Mouse (Mus musculus) megakaryocyte, embryonic 14.5 days (primary cell): Measurements from ENCODE around the gene Npas4. TPM values are rescaled to one million over a fixed set of nuclear protein-coding genes. Genes with fewer than 3 reads are reported as not detected.
"Not testable (repeated sequence)": the region's sequence is repeated elsewhere in the genome, so short reads cannot be mapped to it uniquely, and the experiment has no call there.

ENCODE experiments used
- H3K27me3 ChIP-seq: replicated peaks from 2 replicates; pipeline ENCODE3; 2012; ENCODE audit warnings: inconsistent platforms
- H3K36me3 ChIP-seq: replicated peaks from 2 replicates; pipeline ENCODE3; 2012; ENCODE audit warnings: low read length, inconsistent platforms, mixed read lengths
- H3K4me1 ChIP-seq: 2 replicates; pipeline ENCODE4 v1.6.1; 2012; ENCODE audit warnings: inconsistent platforms
- H3K4me3 ChIP-seq: replicated peaks from 2 replicates; pipeline ENCODE3; 2012; ENCODE audit warnings: moderate library complexity, mild to moderate bottlenecking, inconsistent platforms
- H3K9me3 ChIP-seq: 2 replicates; pipeline ENCODE4 v1.6.1; 2012; ENCODE audit warnings: inconsistent platforms
- FLI1 ChIP-seq: IDR thresholded peaks from 2 replicates; pipeline ENCODE4 v1.6.1; 2012; ENCODE audit warnings: low read length, inconsistent platforms, mixed read lengths
- GATA1 ChIP-seq: IDR thresholded peaks from 3 replicates; pipeline ENCODE4 v1.6.1; 2012; ENCODE audit warnings: mixed read lengths, low read length, inconsistent platforms, borderline replicate concordance
- polyA plus RNA-seq: library from polyadenylated mRNA; stranded (reverse); fragments of >175 nt; gene quantifications from 2 replicates; pipeline ENCODE4 v1.2.3, GENCODE M21; 2012; ENCODE audit warnings: low replicate concordance; ENCODE audit not compliant: insufficient read depth

The Npas4 gene
- polyA plus RNA-seq, 1 experiment: 1.1 TPM

- H3K4me1 ChIP-seq: peaks cover 65% of the 10 kb centered on the region
- no peaks in the 10 kb centered on the region for H3K36me3 ChIP-seq
- H3K9me3 ChIP-seq: no peaks in the 10 kb centered on the region
- H3K27me3 ChIP-seq: peaks cover 66% of the 10 kb centered on the region
- TF ChIP-seq FLI1: no peak
- TF ChIP-seq GATA1: no peak
- peak overlapping the region; percentile 88 for H3K4me3 ChIP-seq
Observed at GRCm38 (mm10) chr19:4992904-4993303, 2.8 kb upstream of the Npas4 start.

DNA sequence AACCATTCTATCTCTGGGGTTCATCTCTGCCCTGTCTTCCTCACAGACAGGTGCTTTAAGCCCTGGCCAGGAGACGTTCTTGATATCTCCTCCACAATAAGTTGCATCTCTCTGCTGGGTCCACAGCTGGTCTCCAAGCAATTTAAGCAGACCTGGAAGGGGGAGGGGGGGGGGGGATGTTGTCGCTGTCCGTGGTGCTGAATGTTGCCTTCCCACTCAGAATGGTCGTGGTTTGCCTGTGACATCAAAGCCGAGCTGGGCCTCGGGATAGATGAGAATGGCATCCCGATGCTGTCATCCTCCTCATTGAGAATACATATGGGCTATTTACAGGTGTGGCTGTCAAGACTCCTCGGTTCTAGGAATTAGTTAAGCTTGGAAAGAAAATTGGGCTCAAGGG is 2.3 kb upstream of the Npas4 start:
- H3K9me3 ChIP-seq: no peaks in the 10 kb centered on the region
- TF ChIP-seq GATA1 (no peak), FLI1 (no peak)
- H3K27me3 ChIP-seq: peaks cover 66% of the 10 kb centered on the region
- H3K4me1 ChIP-seq: peaks cover 62% of the 10 kb centered on the region
- H3K36me3 ChIP-seq: no peaks in the 10 kb centered on the region
- H3K4me3 ChIP-seq: peak overlapping the region; percentile 88

DNA sequence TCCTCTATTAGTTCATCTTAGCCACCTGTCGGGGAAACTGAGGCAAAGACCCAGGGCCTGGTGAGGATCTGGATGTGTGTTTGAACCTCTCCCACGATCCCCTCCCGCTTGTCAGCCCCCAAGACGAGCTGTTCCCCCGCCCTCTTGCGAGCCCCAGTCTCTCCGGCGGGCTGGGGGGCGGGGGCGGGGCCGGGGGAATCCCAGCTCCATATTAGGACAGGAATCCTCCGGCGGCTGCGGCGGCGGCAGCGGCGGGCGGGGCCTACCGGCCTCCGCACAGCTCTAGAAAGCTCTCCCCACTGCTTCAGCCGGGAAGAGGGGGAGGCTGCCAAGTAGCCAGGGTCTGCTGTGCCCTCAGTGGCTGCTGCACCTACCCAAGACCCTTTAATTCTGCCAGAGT is 600 bp upstream of the Npas4 start:
- Histone ChIP-seq H3K27me3 (peaks cover 67% of the 10 kb centered on the region), H3K9me3 (no peaks in the 10 kb centered on the region)
- TF ChIP-seq FLI1: no peak
- no peak for TF ChIP-seq GATA1

GRCm38 (mm10) chr19:4989434-4990255 is 471 bp downstream of the Npas4 start:
- H3K36me3 ChIP-seq: no peaks in the 10 kb centered on the region
- no peak for TF ChIP-seq GATA1
- no peak for TF ChIP-seq FLI1
- no peak overlapping the region for H3K4me3 ChIP-seq
- no peaks in the 10 kb centered on the region for H3K9me3 ChIP-seq
- H3K4me1 ChIP-seq: peaks cover 42% of the 10 kb centered on the region
- peaks cover 66% of the 10 kb centered on the region for H3K27me3 ChIP-seq

More for the DNA sequence above, 600 bp upstream of the Npas4 start:
- peak overlapping the region; percentile 70 for H3K4me3 ChIP-seq
- peaks cover 53% of the 10 kb centered on the region for H3K4me1 ChIP-seq
- H3K36me3 ChIP-seq: no peaks in the 10 kb centered on the region

DNA sequence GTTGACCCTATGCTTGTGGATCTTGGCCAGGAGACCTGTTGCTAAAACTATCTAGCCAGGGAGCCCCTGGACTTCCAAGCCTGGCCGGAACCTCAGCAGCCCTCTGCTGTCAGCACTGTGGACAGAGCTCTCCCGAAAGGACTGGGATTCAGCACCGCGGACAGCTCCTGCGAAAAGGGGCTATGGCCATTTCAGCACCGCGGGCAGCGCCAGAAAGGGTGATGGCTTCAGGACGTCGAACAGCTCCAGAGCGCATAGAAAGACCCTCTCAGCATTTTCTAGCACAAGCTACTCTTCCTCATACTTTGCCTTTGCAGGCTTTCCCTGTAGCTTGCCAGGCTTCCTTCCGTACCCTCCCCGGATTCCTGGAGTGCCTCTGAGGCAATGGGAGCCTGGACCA is 1.1 kb downstream of the Npas4 start:
- Histone ChIP-seq H3K27me3 (peaks cover 70% of the 10 kb centered on the region), H3K9me3 (no peaks in the 10 kb centered on the region), H3K4me3 (no peak overlapping the region), H3K36me3 (no peaks in the 10 kb centered on the region), H3K4me1 (peaks cover 36% of the 10 kb centered on the region)
- TF ChIP-seq GATA1 (no peak), FLI1 (no peak)

GRCm38 (mm10) chr19:4981767-4982166 is 8.3 kb downstream of the Npas4 start:
- TF ChIP-seq GATA1: no peak
- TF ChIP-seq FLI1: no peak

DNA sequence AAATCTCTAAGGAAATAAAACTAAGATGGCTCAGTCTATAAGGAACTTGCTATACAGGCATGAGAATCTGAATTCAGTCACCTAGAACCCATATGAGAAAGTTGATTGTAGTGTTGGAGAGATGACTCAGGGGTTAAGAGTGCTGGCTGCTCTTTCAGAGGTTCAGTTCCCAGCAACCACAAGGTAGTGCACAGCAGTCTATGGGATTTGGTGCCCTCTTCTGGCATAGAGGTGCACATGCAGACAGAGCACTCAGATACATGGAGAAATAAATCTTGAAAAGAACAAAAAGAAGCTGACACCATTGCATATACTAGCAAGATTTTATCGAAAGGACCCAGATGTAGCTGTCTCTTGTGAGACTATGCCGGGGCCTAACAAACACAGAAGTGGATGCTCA is 21.9 kb downstream of the Npas4 start:
- Histone ChIP-seq H3K4me1 (peaks cover 9% of the 10 kb centered on the region), H3K9me3 (no peaks in the 10 kb centered on the region), H3K36me3 (peaks cover 33% of the 10 kb centered on the region), H3K27me3 (peaks cover 1% of the 10 kb centered on the region), H3K4me3 (no peak overlapping the region)
- TF ChIP-seq GATA1 (no peak), FLI1 (no peak)

More at GRCm38 (mm10) chr19:4981767-4982166, 8.3 kb downstream of the Npas4 start:
- Histone ChIP-seq H3K36me3 (no peaks in the 10 kb centered on the region), H3K4me1 (no peaks in the 10 kb centered on the region), H3K4me3 (no peak overlapping the region), H3K27me3 (peaks cover 51% of the 10 kb centered on the region), H3K9me3 (no peaks in the 10 kb centered on the region)

GRCm38 (mm10) chr19:4961928-4962601 is 28.1 kb downstream of the Npas4 start, which contains the start of gene Mrpl11:
Gene Mrpl11, plus strand, starts transcription at chr19:4962147.
- Histone ChIP-seq H3K4me1 (peaks cover 25% of the 10 kb centered on the region), H3K36me3 (peaks cover 30% of the 10 kb centered on the region), H3K9me3 (no peaks in the 10 kb centered on the region), H3K27me3 (peaks cover 16% of the 10 kb centered on the region), H3K4me3 (peak within 1 kb of the TSS; percentile 97)
- no peak for TF ChIP-seq FLI1
- TF ChIP-seq GATA1: no peak; the same call in 2 of the 3 replicates

DNA sequence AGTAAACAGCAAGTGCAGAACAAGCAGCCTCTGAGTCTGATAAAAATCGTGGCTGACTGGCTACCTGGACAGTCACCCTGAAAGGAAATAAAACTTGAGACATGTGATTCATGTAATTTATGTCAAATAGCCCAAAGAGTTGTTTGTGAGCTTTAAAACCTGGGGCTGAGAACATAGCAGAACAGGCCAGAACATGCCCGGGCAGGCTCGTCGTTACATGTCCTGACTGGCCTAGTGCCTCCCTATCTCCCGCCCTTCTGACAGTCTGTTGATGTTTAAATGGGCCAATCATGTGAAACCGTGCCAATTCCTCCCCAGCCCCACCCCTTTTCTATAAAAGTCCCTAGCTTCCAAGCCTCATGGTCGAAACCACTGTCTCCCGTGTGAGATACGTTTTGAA is 41.5 kb downstream of the Npas4 start:
- H3K4me3 ChIP-seq, H3K36me3 ChIP-seq: not testable (repeated sequence)
- H3K27me3 ChIP-seq: peaks cover 38% of the 10 kb centered on the region

GRCm38 (mm10) chr19:4945540-4945939 is 44.6 kb downstream of the Npas4 start:
- Histone ChIP-seq H3K36me3 (no peaks in the 10 kb centered on the region), H3K27me3 (peaks cover 59% of the 10 kb centered on the region), H3K4me1 (peaks cover 21% of the 10 kb centered on the region), H3K9me3 (no peaks in the 10 kb centered on the region; the same call in 1 of the 2 replicates), H3K4me3 (no peak overlapping the region)
- TF ChIP-seq GATA1: no peak

More for the DNA sequence above, 41.5 kb downstream of the Npas4 start:
- not testable (repeated sequence) for H3K9me3 ChIP-seq, H3K4me1 ChIP-seq

GRCm38 (mm10) chr19:4943253-4943588 is 46.9 kb downstream of the Npas4 start:
- peaks cover 76% of the 10 kb centered on the region for H3K27me3 ChIP-seq

More at GRCm38 (mm10) chr19:4943253-4943588, 46.9 kb downstream of the Npas4 start:
- peak overlapping the region; percentile 90 for H3K4me3 ChIP-seq
- H3K4me1 ChIP-seq: peaks cover 21% of the 10 kb centered on the region
- TF ChIP-seq GATA1 (no peak), FLI1 (no peak)
- H3K36me3 ChIP-seq: no peaks in the 10 kb centered on the region
- peaks cover 11% of the 10 kb centered on the region for H3K9me3 ChIP-seq
